ENCODE assay signal across 28 mouse cellular contexts in genomic region chr5:106384138-106384770, GRCm38 (mm10).
DNase-seq lines count a peak whose midpoint lies in the region; ATAC-seq lines count a peak whose summit lies in the region.
"Had no signal": no experiment of that assay in that cellular context is flagged by ENCODE, and none has a peak within 500 bp of the region (broad histone marks: within the 10 kb centered on the region; RNA-seq: fewer than 3 reads in every experiment).

No protein-coding gene starts in this region.

- H3K27me3 ChIP-seq in kidney, embryonic 15.5 days: no peaks in the 10 kb centered on the region
- H3K27me3 ChIP-seq in neural tube, embryonic 12.5 days (replicated peaks): no peaks in the 10 kb centered on the region
- 0 out of 2 replicates have a peak, but pooled peaks cover 3% of the 10 kb centered on the region for H3K27me3 ChIP-seq in neural tube, embryonic 15.5 days (replicated peaks)
- H3K27me3 ChIP-seq: neural tube, embryonic 13.5 days had no signal

- H3K4me2 ChIP-seq in kidney, embryonic 15.5 days: no peak overlapping the region
- H3K4me2 ChIP-seq in neural tube, embryonic 12.5 days (replicated peaks): no peak overlapping the region
- no peak overlapping the region for H3K4me2 ChIP-seq in neural tube, embryonic 15.5 days
- H3K4me2 ChIP-seq: heart, embryonic 11.5 days; hindbrain, embryonic 13.5 days; neural tube, embryonic 13.5 days had no signal

- no peak overlapping the region for H3K9ac ChIP-seq in kidney, embryonic 15.5 days
- no peak overlapping the region for H3K9ac ChIP-seq in neural tube, embryonic 12.5 days
- H3K9ac ChIP-seq in neural tube, embryonic 15.5 days (replicated peaks): no peak overlapping the region
- H3K9ac ChIP-seq: hindbrain, embryonic 13.5 days; liver, embryonic 14.5 days; neural tube, embryonic 13.5 days had no signal

- 0 out of 2 replicates have a peak, but pooled peaks cover 10% of the 10 kb centered on the region for H3K4me1 ChIP-seq in kidney, embryonic 15.5 days
- H3K4me1 ChIP-seq in neural tube, embryonic 12.5 days: peaks cover 9% of the 10 kb centered on the region; the same call in 1 of the 2 replicates
- peaks cover 14% of the 10 kb centered on the region; the same call in 1 of the 2 replicates for H3K4me1 ChIP-seq in neural tube, embryonic 15.5 days

- 0 out of 2 replicates have a peak, but pooled peaks have one; percentile 15 for ATAC-seq in kidney, embryonic 15.5 days (replicated peaks; ENCODE audit: low FRiP score)
- 0 out of 2 replicates have a peak, but pooled peaks have one; percentile 41 for ATAC-seq in neural tube, embryonic 12.5 days (ENCODE audit: low FRiP score, low read depth)
- no peak for ATAC-seq in neural tube, embryonic 15.5 days (ENCODE audit: low FRiP score)
- ATAC-seq: activated CD4-positive, CD25-positive, alpha-beta regulatory T cell, adult 4 months; forebrain, embryonic 14.5 days had no signal

- no peak overlapping the region for H3K27ac ChIP-seq in kidney, embryonic 15.5 days
- no peak overlapping the region for H3K27ac ChIP-seq in neural tube, embryonic 12.5 days
- H3K27ac ChIP-seq in neural tube, embryonic 15.5 days (replicated peaks): no peak overlapping the region
- H3K27ac ChIP-seq: hindbrain, embryonic 13.5 days; kidney, postnatal 0 days; liver, embryonic 14.5 days; neural tube, embryonic 13.5 days had no signal

- H3K9me3 ChIP-seq in kidney, embryonic 15.5 days (replicated peaks): no peaks in the 10 kb centered on the region
- no peaks in the 10 kb centered on the region for H3K9me3 ChIP-seq in neural tube, embryonic 12.5 days
- H3K9me3 ChIP-seq in neural tube, embryonic 15.5 days (replicated peaks): no peaks in the 10 kb centered on the region
- H3K9me3 ChIP-seq: hindbrain, embryonic 13.5 days; neural tube, embryonic 13.5 days had no signal

- no peak overlapping the region for H3K4me3 ChIP-seq in kidney, embryonic 15.5 days (replicated peaks)
- no peak overlapping the region for H3K4me3 ChIP-seq in neural tube, embryonic 12.5 days
- no peak overlapping the region for H3K4me3 ChIP-seq in neural tube, embryonic 15.5 days (replicated peaks)
- H3K4me3 ChIP-seq: erythroblast, embryonic 14.5 days; hindbrain, embryonic 13.5 days; myocyte; neural tube, embryonic 13.5 days had no signal

- DNase-seq in kidney, postnatal 14 days: no peak
- peak; percentile 4 for DNase-seq in lung, postnatal 10 days
- no peak for DNase-seq in lung, postnatal 14 days
- DNase-seq: adrenal gland, adult 2 months; adrenal gland, postnatal 36 days; B cell, adult 2 months; cerebellum, adult 18-20 months; cerebellum, postnatal 10 days; gastrocnemius, postnatal 25 days; heart, adult 11 months; heart, postnatal 4 days; kidney, adult 11 months; liver; lung, adult 2 months; thymus, adult 2 months; thymus, postnatal 36 days had no signal

- WGBS in kidney, embryonic 15.5 days: 60% methylated on average over 6 of the region's 6 CpGs
- 50% methylated on average over 6 of the region's 6 CpGs for WGBS in neural tube, embryonic 12.5 days
- 46% methylated on average over 6 of the region's 6 CpGs for WGBS in neural tube, embryonic 15.5 days

- no peaks in the 10 kb centered on the region for H3K36me3 ChIP-seq in kidney, embryonic 15.5 days
- H3K36me3 ChIP-seq in neural tube, embryonic 12.5 days: no peaks in the 10 kb centered on the region
- H3K36me3 ChIP-seq in neural tube, embryonic 15.5 days: no peaks in the 10 kb centered on the region
- H3K36me3 ChIP-seq: hindbrain, embryonic 13.5 days; neural tube, embryonic 13.5 days had no signal
